Mouse (Mus musculus) lung, postnatal 36 days (tissue): Measurements from ENCODE around the gene Clcn7.
"Not testable (repeated sequence)": the region's sequence is repeated elsewhere in the genome, so short reads cannot be mapped to it uniquely, and the experiment has no call there.

Experiments used
- DNase-seq: peaks from one replicate; pipeline ENCODE4 v3.0.0; 2022; ENCODE audit warnings: mixed read lengths

Clcn7 gene

DNA sequence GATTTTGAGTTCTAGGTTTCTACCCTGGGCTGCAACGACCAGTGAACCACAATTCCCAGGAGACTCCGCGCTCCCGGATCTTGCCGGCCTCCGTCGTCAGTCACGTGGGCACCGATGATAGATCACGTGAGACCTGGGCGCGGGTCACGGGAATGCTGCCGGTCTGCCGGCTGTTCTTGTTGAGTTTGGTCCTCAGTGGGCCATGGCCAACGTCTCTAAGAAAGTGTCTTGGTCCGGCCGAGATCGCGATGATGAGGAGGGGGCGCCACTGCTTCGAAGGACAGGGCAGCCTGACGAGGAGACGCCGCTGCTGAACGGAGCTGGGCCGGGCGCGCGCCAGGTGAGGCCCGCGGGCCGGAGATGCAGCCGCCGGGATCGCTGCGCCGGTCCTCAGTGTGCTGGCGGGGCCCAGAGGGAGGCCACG is at the start of gene Clcn7:
Clcn7 (plus strand) TSS at position 117 of the 424 bp plus-strand sequence.
- peak; percentile 97 for DNase-seq

DNA sequence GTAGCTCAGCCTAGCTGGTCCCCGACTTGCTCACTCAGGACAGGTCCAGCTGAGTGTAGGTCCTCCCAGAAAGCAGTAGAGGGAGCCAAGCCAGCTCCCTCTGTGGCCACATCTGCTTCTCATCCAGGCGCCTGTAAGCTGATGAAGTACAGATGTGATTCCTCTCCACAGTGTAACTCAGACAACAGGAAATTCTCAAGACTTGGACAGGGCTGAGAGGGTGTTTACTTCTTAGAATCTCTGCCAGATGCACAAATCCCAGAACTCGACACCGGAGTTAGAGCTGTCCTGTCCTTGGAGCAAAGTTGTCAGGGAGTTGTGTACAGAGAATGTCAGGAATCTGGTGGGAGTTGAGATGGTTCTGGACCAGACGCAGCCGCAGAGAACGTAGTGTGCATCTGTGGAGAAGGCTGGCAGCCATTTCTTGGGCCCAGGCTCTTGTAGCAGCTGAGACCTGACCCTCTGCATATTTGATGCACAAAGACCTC is 49.7 kb upstream of the Clcn7 start, which contains the start of gene Tmem204:
Tmem204 (minus strand) TSS at position 148 of the 488 bp plus-strand sequence.
- peak; percentile 86 for DNase-seq

DNA sequence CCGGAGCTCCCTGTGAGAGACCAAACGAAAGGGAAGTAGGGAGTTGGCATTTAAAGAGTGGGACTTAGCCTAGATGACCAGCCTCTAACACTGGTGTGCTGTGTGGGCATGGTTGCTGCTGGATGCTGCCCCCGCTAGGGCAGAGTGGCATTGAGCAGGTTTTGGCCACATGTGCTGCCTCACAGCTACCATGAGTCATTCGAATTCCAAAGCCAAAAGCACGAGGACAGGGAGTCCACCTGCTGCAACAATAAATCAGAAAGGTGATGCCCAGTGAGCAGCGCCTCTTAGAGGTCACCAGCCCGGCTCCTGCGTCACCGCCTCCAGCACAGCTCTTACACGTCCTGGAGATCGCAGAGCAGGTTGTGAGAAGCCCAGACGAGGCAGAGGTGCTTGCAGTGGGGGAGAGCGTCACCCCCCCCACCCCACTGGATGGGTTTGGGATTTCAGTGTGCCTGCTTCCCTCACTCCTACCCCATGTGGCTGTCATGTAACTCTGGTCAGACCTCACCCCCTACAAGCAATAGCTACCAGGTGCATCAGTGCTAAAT is 48.3 kb upstream of the Clcn7 start:
- DNase-seq: no peak

DNA sequence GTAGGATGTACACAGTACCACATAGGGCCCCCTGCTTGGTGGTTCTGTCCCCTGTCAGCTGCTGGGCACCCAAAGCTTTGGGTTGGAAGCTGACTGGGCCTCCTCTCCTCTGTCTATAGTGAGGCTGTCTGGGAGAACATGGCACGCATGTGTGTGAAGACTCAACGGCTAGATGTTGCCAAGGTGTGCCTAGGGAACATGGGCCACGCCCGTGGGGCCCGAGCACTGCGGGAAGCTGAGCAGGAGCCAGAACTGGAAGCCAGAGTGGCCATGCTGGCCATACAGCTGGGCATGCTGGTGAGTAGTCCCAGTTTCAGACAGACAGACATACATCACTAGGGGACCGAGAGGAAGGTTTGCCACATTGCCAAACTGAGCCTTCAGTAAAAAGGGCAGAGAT is 46.5 kb upstream of the Clcn7 start:
- DNase-seq: no peak

DNA sequence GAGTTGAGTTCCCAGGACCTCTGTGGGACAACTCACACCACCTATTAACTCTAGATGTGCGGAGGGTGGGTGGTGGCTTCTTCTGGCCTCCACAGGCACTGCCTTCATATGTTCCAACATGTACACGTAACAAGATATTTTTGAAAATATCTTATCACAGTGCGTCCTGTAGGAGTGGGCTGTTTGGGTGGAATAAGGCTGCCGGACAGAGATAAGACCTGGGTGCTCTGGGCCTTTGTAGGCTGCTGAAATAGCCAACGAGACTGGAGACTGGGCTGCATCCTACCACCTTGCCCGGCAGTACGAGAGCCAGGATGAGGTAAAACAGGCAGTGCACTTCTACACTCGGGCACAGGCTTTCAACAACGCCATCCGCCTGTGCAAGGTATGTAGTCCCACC is 44.0 kb upstream of the Clcn7 start:
- no peak for DNase-seq

DNA sequence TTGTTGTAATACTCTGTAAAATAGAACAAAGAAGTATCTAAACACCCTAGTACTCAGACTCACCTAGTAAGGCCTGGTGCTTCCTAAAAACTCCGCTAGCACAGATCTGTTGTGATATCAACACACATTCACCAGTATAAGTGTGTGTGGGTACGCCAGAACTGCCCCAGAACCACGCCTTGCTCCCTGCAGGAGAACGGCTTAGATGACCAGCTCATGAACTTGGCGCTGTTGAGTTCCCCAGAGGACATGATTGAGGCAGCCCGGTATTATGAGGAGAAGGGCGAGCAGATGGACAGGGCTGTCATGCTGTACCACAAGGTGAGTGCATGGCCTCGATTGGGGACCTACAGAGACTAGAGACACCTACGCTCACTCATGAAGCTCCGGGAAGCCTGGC is 42.7 kb upstream of the Clcn7 start:
- no peak for DNase-seq

DNA sequence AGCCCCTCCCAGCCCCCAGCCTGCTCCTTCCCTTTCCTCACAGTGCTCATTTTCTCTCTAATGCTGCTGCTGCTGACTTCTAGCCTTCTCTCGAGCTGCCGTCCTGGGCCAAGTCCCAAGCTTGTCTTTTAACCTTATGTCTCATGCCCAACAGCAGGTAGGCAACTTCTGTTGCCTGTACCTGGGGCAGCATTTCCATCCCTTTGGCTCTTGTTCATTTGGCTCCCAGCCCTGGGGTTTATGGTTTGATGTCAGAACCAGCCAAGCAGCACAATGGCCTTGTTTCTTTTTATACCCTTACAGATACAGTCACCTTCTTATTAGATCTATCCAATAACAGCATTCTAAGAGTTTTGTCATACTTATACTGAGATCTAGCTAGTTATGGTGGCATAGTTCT is 37.0 kb upstream of the Clcn7 start:
- no peak for DNase-seq

DNA sequence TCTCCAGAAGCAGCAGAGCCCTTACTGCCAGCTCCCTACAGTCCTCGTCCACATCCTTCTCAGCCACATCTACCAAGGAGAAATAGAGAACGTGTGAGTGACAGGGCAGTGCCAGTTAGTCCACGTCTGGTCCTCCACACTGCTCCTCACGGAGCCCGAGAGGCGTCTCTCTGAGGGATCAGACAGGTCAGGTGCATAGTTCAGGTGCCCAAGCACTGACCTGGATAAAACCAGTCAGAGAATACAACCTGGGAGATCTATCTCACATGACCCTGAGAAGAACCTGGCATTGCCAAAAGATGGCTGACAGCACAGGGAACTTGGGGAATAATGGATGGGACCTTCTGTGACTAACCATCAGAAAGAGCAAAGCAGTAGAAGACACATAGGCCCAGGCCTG is 33.1 kb upstream of the Clcn7 start:
- DNase-seq: no peak

DNA sequence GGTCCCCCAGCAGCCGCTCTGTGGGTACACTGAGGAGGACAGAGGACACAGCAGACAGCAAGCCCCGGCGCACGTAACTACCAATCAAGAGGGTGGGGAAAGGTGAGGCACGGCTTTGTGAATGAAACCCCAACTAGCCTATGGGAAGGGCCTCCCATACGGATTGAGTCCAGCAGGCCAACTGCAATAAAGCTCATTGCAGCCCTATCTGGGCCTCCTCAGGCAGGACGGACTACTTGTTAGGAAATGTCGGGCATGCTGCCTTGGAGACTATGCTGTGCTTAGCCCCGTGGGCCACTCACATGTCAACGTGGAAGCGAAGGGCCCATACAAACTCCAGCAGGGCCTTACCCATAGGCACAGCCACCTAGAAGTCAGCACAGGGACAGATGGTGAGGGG is 31.9 kb upstream of the Clcn7 start:
- DNase-seq: no peak

DNA sequence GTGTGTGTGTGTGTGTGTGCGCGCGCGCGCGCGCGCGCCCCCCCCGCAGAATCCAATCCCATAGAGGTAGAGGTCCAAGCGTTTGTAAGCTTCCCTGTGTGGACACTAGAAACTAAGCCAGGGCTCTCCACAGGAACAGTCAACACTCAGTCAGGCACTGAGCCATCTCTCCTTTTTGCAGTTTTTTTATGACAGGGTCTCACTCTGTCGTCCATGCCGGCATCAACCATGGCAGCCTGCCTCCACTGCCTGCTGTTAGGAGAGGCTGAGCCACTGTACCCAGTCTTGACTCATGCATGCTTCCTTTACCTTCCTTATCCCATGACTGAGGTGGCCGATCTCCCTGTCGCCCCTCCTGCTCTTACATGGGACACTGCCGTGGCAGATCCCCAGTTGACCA is 25.4 kb upstream of the Clcn7 start:
- DNase-seq: no peak

DNA sequence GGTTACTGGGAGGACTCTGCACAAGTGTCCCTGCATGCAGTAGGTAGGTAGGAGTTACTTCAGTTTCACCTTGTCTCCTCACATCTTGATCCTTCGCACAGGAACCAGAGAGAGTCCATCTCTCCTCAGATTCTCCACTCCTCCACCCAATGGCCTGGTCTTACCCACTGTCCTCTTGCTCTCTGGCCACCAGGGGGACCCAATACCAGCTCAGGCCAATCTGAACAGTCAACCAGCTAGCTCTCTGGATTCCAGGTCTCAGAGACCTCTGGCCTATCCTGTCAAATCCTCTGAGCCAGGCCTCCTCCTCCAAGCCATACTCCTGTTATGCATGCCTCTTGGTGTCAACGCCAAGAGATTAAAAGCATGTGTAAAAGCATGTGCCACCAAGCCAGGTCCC is 23.6 kb upstream of the Clcn7 start:
- peak; percentile 73 for DNase-seq

DNA sequence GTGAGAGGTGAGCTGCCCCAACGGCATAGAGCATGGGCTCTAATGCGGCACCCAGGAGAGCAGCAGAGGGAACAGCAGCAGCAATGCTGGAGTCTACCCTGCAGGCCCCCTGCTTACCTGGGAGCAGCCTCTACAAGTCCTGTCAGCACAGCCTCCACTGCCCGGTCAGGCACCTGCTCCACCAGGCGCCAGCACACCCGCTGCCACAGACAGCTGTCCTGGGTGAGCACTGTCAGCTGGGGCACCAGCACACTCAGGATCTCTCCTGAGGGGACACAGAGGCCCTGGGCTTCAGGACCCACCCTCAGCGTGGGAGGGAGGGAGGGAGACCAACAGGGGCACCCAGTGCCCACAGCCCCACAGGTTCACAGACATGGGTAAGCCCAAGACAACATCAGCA is 22.6 kb upstream of the Clcn7 start:
- no peak for DNase-seq

DNA sequence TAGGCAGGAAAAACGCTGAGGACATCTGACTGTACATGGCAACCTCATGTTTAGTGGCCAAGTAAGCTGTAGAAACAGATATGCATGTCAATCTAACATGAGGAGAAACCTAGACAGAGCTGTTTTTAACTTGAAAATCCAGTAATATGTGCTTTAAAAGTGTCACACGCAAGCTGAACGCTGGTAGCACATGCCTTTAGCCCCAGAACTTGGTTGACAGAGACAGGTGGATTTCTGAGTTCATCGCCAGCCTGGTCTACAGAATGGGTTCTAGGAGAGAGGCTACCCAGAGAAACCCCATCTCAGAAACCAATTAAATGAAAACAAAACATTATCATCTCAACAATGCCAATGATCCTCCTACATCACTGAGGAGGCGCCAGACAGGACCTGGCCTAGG is 22.0 kb upstream of the Clcn7 start:
- DNase-seq: no peak

DNA sequence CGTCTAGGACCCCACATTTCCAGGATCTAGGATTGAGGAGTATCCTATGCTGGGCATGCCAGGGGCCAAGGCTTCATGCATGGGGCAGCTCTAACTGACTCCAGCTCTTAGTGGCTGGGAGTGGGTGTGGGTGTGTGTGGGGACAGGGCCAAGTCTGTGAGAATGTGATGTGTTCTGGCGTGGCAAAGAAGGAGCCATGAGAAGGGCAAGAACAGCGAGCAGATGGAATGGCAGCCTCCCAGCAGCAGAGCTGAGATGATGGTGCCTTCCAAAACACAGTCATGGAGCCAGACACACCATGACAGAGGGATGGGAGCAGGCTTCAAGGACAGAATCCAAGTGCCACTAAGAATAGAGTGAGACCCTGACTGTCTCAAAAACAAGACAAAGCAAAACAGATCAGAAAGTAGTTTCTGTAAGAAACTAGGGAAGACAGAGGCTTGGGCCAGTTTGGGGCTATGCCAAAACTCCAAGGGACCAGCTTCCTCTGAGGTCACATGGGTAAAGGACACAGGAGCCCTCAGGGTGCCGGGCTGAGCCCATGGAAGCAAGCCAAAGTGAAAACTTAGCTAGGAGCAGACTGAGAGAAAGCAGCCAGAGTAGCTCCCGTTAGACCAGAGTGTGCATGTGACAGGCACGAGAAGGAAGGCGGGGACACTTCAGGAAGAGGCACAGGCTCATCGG is 21.3 kb upstream of the Clcn7 start:
- peak; percentile 40 for DNase-seq

DNA sequence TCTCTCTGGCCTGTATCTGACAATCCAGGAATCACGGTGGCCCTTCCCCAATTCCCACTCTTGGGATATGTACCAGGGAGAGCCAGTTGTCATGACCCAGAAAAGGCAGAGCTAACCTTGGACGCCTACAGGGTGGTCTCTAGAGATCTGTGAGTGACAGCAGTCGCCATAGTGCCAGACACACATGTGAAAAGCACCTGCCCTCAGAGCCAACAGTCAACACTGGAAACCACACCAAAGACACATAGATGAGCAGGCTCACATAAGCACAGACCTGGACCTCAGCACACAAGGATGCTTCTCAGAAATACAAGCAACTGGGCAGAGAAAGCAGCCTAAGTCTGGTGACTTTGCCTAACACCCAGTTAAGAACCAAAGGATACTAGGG is 20.8 kb upstream of the Clcn7 start:
- no peak for DNase-seq

DNA sequence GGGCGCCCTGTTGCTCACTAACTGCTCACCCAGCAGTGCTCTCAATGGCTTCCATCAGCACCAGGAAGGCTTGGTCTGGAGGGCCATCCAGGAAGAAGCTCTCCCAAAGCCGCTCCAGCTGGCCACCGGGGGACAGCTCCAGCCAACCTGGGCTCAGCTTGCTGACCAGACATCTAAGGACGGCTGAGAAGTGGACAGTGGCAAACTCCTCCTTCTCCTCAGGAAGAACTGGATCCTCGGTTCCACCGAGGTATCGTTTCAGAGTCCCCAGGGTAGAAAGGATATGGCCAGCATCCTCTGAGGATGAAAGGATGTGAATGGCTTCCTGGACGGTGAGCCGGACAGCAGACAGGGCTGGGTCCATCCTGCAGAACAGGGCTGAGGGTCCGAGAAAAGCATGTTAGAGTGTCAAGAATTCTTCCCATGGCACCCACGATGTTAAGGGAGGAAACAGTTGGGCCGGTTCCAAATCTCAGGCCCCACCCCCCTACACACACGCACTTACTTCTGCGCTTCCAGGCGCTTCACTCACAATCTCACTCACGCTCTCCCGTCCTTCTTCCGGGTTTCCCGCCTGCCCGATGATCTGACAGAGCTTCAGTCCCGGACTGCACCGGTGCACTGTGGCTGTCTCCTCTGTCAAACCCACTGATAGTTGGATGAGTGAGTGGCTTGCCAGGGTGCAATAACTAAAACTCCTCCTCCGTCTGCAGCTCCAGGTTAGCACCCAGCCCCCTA is 18.1 kb upstream of the Clcn7 start:
- DNase-seq: no peak

DNA sequence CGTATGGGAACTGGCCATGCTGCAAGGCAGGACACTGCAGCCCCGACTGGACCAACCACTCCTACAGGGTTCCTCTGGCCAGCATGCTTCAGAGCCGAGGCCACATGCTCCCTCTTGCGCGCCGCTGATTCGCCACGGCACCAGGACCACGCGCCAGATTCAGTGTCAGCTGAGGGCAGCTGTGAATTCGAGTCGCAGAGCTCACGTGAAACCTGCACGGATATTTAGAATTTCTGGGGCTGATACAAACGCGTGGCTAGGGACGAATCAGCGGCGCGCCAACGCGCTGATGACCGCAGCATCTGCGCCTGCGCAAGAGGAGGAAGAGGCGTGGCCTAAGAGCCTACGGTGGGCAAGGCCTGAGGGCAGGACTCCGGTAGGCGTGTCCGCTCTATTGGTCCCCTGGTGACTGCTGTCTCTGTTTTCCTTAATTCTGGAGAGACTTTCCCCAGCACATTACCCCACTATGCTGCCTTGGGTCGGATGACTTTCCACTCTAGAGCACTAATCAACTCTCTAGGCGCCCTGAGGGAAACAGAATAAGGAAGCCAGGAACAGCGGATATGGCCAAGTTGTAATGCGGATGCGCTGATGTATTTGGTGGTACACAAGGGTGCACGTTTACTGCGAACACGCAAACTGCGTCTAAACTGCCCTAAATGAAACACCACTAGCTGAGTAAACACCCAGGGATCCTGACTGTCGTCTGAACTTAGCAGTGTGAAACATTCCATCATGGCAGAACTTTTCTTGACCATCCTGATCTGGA is 17.3 kb upstream of the Clcn7 start, which contains the start of gene Telo2:
Telo2 (minus strand) TSS at position 304 of the 769 bp plus-strand sequence.
- DNase-seq: peak; percentile 96

DNA sequence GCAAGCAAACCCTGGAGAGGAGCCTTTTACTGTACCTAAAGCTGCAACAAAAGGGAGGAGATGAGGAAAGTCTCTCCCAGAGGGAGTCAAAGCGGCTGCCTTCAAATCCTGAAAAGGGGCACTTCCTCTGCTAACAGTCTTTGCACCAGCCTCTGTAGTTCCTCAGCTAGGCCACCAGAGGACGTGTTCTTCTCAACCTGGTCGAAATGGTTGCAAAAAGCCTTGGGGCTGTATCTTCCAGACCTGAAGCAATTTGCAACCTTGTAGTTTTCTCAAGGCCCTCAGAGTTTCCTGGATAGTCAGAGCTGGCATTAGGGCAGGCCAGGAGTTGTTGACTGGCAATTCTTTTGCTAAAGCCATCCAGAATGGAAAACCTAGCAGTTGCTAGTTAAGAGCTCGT is 15.9 kb upstream of the Clcn7 start:
- DNase-seq: peak; percentile 28

DNA sequence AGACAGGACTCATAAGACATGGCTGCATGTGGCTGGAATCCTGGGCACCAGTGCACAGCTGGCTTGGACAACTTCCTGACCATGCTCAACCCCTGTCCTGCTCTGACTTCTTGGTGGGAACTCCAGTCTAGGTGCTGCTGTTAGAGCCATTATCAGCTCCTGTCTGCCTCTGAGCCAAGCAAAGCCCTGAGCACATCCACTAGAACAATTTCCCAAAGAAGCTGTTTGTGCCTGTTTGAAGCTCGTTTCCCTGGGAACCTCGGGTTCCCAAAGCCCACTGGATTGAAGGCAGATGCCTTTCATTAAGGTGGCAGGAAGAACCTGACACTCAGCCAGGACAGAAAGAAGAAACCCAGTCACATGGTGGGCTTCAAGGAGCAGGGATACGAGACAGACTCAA is 12.8 kb upstream of the Clcn7 start, which contains the start of gene Ptx4:
Ptx4 (plus strand) TSS at position 355 of the 400 bp plus-strand sequence.
- no peak for DNase-seq

DNA sequence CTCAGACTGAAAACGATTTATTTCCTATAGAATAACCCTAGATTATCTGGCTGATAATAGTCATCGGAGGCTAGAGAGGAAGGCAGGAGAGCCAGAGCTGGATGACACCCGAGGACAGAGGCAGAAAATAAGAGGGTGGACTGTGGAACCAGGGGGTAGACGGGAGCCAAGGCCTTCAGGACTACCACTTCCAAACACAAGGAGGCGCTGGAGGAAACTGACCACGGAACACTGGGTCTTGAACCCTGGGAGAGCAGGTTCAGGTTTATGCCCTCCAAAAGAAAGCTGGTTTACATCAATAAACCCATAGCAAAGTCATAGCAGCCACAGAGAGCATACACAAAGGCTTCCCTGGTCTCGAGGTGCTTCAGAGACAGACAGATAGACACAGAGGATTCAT is 9.2 kb upstream of the Clcn7 start:
- DNase-seq: peak; percentile 38

DNA sequence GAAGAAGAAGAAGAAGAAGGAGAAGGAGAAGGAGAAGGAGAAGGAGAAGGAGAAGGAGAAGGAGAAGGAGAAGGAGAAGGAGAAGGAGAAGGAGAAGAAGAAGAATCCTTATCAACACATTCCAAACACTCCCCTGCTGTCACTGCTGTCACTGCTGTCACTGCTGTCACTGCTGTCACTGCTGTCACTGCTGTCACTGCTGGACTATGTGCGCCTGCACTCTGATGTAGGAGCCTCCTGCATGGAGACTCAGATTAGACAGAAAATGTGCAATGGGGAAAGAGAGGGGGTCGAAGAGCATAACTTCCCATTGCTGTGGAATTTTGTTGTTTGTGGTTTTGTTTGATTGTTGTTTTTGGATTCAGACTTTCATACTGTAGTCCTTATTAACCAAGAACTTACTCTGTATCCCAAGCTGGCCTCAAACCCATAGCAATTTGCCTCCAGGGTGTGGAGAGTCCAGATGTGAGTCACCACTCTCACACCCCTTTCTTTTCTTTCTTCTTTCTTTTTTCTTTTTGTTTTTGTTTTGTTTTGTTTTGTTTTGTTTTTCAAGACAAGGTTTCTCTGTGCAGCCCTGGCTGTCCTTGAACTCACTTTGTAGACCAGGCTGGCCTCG is 7.6 kb upstream of the Clcn7 start:
- not testable (repeated sequence) for DNase-seq

DNA sequence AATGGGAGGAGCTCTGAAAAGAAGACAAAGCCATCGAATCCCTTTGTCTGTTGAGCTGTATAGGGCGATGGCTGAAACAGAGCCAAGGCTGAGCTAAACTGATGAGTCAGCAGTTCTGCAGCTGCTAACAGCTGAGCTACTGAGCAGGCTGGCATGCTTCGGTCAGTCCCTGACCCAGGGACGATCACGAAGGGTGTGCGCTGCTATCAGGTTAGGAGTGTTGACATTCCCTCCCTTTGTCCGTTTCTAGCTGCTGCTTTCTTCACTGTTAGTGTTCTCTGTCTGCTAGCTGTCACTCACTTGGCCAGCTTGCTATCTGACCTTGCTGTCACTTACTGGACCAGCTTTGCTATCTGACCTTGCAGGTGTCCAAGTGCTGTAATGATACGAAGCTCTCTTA is 6.1 kb upstream of the Clcn7 start:
- no peak for DNase-seq

DNA sequence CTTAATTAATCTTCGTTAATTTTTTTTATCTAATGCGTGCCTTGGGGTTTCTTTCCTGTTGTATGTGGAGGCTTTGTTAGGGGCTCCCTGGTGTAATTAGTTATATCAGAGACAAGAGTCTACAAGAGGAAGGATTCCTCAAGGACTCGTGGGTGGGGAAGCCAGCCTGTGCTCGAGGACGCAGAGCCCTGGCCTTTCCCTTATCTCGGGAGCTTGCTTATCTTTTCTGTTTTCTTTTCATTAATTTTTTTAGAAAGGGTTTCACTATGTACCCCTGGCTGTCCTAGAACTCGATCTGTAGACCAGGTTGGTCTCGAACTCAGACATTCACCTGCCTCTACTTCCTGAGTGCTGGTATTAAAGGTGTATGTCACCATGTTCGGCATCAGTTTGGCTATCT is 5.5 kb upstream of the Clcn7 start:
- DNase-seq: no peak
